Mouse (Mus musculus): ENCODE results near the gene Chat.
"Not testable (repeated sequence)": the region's sequence is repeated elsewhere in the genome, so short reads cannot be mapped to it uniquely, and the experiment has no call there.

Gene Chat

GRCm38 (mm10) chr14:32452552-32452951, 13.2 kb downstream of the Chat start:
- no peak for DNase-seq

- DNase-seq, result no peak
Observed at GRCm38 (mm10) chr14:32446989-32447388, 18.8 kb downstream of the Chat start.

- no peak for DNase-seq
Observed at GRCm38 (mm10) chr14:32443446-32443845, 22.3 kb downstream of the Chat start.

- DNase-seq, result no peak
Observed at GRCm38 (mm10) chr14:32439744-32440143, 26.0 kb downstream of the Chat start.

- no peak for DNase-seq
Observed at GRCm38 (mm10) chr14:32439316-32439715, 26.5 kb downstream of the Chat start.

GRCm38 (mm10) chr14:32437352-32437793, 28.4 kb downstream of the Chat start:
- DNase-seq, result no peak

GRCm38 (mm10) chr14:32429030-32429602, 36.7 kb downstream of the Chat start:
- no peak for DNase-seq

GRCm38 (mm10) chr14:32423946-32424345, 41.8 kb downstream of the Chat start:
- no peak for DNase-seq

- no peak for DNase-seq
Observed at GRCm38 (mm10) chr14:32418747-32419146, 47.0 kb downstream of the Chat start.

GRCm38 (mm10) chr14:32412075-32412474, 53.7 kb downstream of the Chat start:
- no peak for DNase-seq

GRCm38 (mm10) chr14:32410084-32410483, 55.7 kb downstream of the Chat start:
- no peak for DNase-seq

GRCm38 (mm10) chr14:32405399-32405798, 60.4 kb downstream of the Chat start:
- not testable (repeated sequence) for DNase-seq

GRCm38 (mm10) chr14:32388196-32388595, 77.6 kb downstream of the Chat start, which contains the start of gene 1700024G13Rik:
TSS of gene 1700024G13Rik (minus strand) at chr14:32388391.
- no peak for DNase-seq

GRCm38 (mm10) chr14:32381619-32382018, 84.2 kb downstream of the Chat start:
- peak; percentile 7 for DNase-seq

GRCm38 (mm10) chr14:32381066-32381465, 84.7 kb downstream of the Chat start:
- DNase-seq, result no peak

- DNase-seq, result no peak
Observed at GRCm38 (mm10) chr14:32380099-32380480, 85.7 kb downstream of the Chat start.

- no peak for DNase-seq
Observed at GRCm38 (mm10) chr14:32379395-32380098, 86.2 kb downstream of the Chat start.

- DNase-seq, result no peak
Observed at GRCm38 (mm10) chr14:32372510-32372909, 93.3 kb downstream of the Chat start.

GRCm38 (mm10) chr14:32369756-32370155, 96.0 kb downstream of the Chat start:
- no peak for DNase-seq

GRCm38 (mm10) chr14:32364359-32364758, 101.4 kb downstream of the Chat start:
- DNase-seq, result no peak

Data from right cerebral cortex, postnatal 14 days (tissue).